Mouse (Mus musculus): ENCODE results near the gene Harbi1. TPM values are rescaled to one million over a fixed set of nuclear protein-coding genes. Genes with fewer than 3 reads are reported as not detected.

Gene Harbi1
- polyA plus RNA-seq (2012) = 1.0 and 2.2 TPM in 2 replicates

- TF ChIP-seq GATA1 (IDR thresholded peaks at IDR 0.05; ENCODE audit: low read length) = no peak
These were observed at the start of gene Harbi1, which contains the start of gene Atg13 for GRCm38 (mm10) chr2:91710272-91711234. Gene Harbi1, plus strand, starts transcription at chr2:91710852. Gene Atg13, minus strand, starts transcription at chr2:91710576.

- TF ChIP-seq GATA1 (IDR thresholded peaks at IDR 0.05; ENCODE audit: low read length) = no peak
These were observed 49.7 kb upstream of the Harbi1 start for GRCm38 (mm10) chr2:91660981-91661380.

GRCm38 (mm10) chr2:91664780-91665179 is 45.9 kb upstream of the Harbi1 start:
- no peak for TF ChIP-seq GATA1 (IDR thresholded peaks at IDR 0.05; ENCODE audit: low read length)

GRCm38 (mm10) chr2:91666386-91666910 is 44.2 kb upstream of the Harbi1 start:
- TF ChIP-seq GATA1 (IDR thresholded peaks at IDR 0.05; ENCODE audit: low read length) = no peak

- no peak for TF ChIP-seq GATA1 (IDR thresholded peaks at IDR 0.05; ENCODE audit: low read length)
These were observed 42.9 kb upstream of the Harbi1 start for GRCm38 (mm10) chr2:91667747-91668146.

- TF ChIP-seq GATA1 (IDR thresholded peaks at IDR 0.05; ENCODE audit: low read length) = no peak
These were observed 41.3 kb upstream of the Harbi1 start for GRCm38 (mm10) chr2:91669326-91669725.

GRCm38 (mm10) chr2:91670038-91670437 is 40.6 kb upstream of the Harbi1 start:
- no peak for TF ChIP-seq GATA1 (IDR thresholded peaks at IDR 0.05; ENCODE audit: low read length)

- no peak for TF ChIP-seq GATA1 (IDR thresholded peaks at IDR 0.05; ENCODE audit: low read length)
These were observed 37.1 kb upstream of the Harbi1 start for GRCm38 (mm10) chr2:91673587-91673986.

GRCm38 (mm10) chr2:91674895-91675294 is 35.8 kb upstream of the Harbi1 start:
- TF ChIP-seq GATA1 (IDR thresholded peaks at IDR 0.05; ENCODE audit: low read length) = no peak

GRCm38 (mm10) chr2:91676420-91676819 is 34.2 kb upstream of the Harbi1 start:
- no peak for TF ChIP-seq GATA1 (IDR thresholded peaks at IDR 0.05; ENCODE audit: low read length)

GRCm38 (mm10) chr2:91676961-91677360 is 33.7 kb upstream of the Harbi1 start:
- TF ChIP-seq GATA1 (IDR thresholded peaks at IDR 0.05; ENCODE audit: low read length) = no peak

GRCm38 (mm10) chr2:91682850-91683249 is 27.8 kb upstream of the Harbi1 start:
- TF ChIP-seq GATA1 (IDR thresholded peaks at IDR 0.05; ENCODE audit: low read length) = no peak

GRCm38 (mm10) chr2:91683919-91684318 is 26.7 kb upstream of the Harbi1 start:
- no peak for TF ChIP-seq GATA1 (IDR thresholded peaks at IDR 0.05; ENCODE audit: low read length)

GRCm38 (mm10) chr2:91689452-91689851 is 21.2 kb upstream of the Harbi1 start:
- no peak for TF ChIP-seq GATA1 (IDR thresholded peaks at IDR 0.05; ENCODE audit: low read length)

GRCm38 (mm10) chr2:91695436-91696224 is 15.0 kb upstream of the Harbi1 start:
- TF ChIP-seq GATA1 (IDR thresholded peaks at IDR 0.05; ENCODE audit: low read length) = no peak

GRCm38 (mm10) chr2:91696225-91696590 is 14.4 kb upstream of the Harbi1 start:
- TF ChIP-seq GATA1 (IDR thresholded peaks at IDR 0.05; ENCODE audit: low read length) = no peak
